Mouse (Mus musculus) intestine, postnatal 0 days (tissue): ENCODE measurements at regions not wholly inside any gene's neighbourhood (a gene's known extent, or its start where the extent isn't known, plus 50 kb on each side); places are given as distances from the start of the nearest gene placed in this dataset.

Experiments used
- ATAC-seq: fragments of 200-750 bp; cut with Nextera tagmentation; 2 replicates; pipeline ENCODE4 v1.8.0; 2017; ENCODE audit warnings: mild to moderate bottlenecking, moderate TSS enrichment, moderate library complexity
- H3K27ac ChIP-seq: fragments of 300-500 bp; sonication (generic); 2 replicates; pipeline ENCODE4 v1.5.1; 2014; ENCODE audit warnings: mild to moderate bottlenecking, low read depth, low read length, moderate library complexity
- H3K27me3 ChIP-seq: fragments of 300-500 bp; sonication (generic); replicated peaks from 2 replicates; pipeline ENCODE4 v1.6.1; 2014; ENCODE audit warnings: low read length, mixed read lengths; ENCODE audit not compliant: control insufficient read depth, insufficient read depth
- H3K36me3 ChIP-seq: fragments of 300-500 bp; sonication (generic); 2 replicates; pipeline ENCODE4 v1.6.1; 2014; ENCODE audit warnings: mild to moderate bottlenecking, moderate library complexity; ENCODE audit not compliant: control insufficient read depth, insufficient read depth
- H3K4me1 ChIP-seq: fragments of 300-500 bp; sonication (generic); replicated peaks from 2 replicates; pipeline ENCODE4 v1.6.1; 2014; ENCODE audit warnings: antibody characterized with exemption, low read length, mixed read lengths; ENCODE audit not compliant: control insufficient read depth, insufficient read depth
- H3K4me2 ChIP-seq: fragments of 300-500 bp; sonication (generic); replicated peaks from 2 replicates; pipeline ENCODE4 v1.6.1; 2014; ENCODE audit warnings: low read depth, mild to moderate bottlenecking, moderate library complexity
- H3K4me3 ChIP-seq: fragments of 300-500 bp; sonication (generic); 2 replicates; pipeline ENCODE4 v1.5.1; 2014; ENCODE audit warnings: low read depth, low read length
- H3K9ac ChIP-seq: fragments of 300-500 bp; sonication (generic); 2 replicates; pipeline ENCODE4 v1.6.1; 2014; ENCODE audit warnings: mild to moderate bottlenecking, low read depth, low read length
- H3K9me3 ChIP-seq: fragments of 300-500 bp; sonication (generic); 2 replicates; pipeline ENCODE4 v1.6.1; 2016; ENCODE audit warnings: mixed run types; ENCODE audit not compliant: control insufficient read depth
- CTCF ChIP-seq: sonication (generic); IDR thresholded peaks from 2 replicates; pipeline ENCODE4 v1.5.1; 2016; ENCODE audit warnings: low read depth, mild to moderate bottlenecking, control low read depth, antibody characterized with exemption, moderate library complexity
- WGBS: fragments of 180-500 bp; shearing (Covaris S2); extraction: QIAGEN DNeasy Blood & Tissue Kit; methylation state at CpG from one replicate; pipeline ENCODE4 v1.1.7; 2014; 5-methylcytosine and 5-hydroxymethylcytosine counted together

- TF ChIP-seq CTCF, result no peak
Observed at GRCm38 (mm10) chr7:40275078-40275477, 623.0 kb upstream of the Vstm2b start.

GRCm38 (mm10) chr7:40275658-40276057 lies 622.5 kb upstream of the Vstm2b start:
- Histone ChIP-seq H3K27me3 (no peaks in the 10 kb centered on the region), H3K27ac (no peak overlapping the region), H3K4me1 (no peaks in the 10 kb centered on the region), H3K36me3 (no peaks in the 10 kb centered on the region), H3K4me3 (no peak overlapping the region), H3K9me3 (no peaks in the 10 kb centered on the region), H3K4me2 (no peak overlapping the region), H3K9ac (no peak overlapping the region)
- WGBS, result 46% methylated on average over 4 of the region's 4 CpGs
- TF ChIP-seq CTCF, result no peak
- ATAC-seq, result no peak

More at GRCm38 (mm10) chr7:40275078-40275477, 623.0 kb upstream of the Vstm2b start:
- Histone ChIP-seq H3K27me3 (no peaks in the 10 kb centered on the region), H3K4me3 (no peak overlapping the region), H3K4me2 (no peak overlapping the region), H3K9ac (no peak overlapping the region), H3K27ac (no peak overlapping the region), H3K9me3 (no peaks in the 10 kb centered on the region), H3K4me1 (no peaks in the 10 kb centered on the region), H3K36me3 (no peaks in the 10 kb centered on the region)
- 83% methylated on average over 9 of the region's 9 CpGs for WGBS
- no peak for ATAC-seq

DNA sequence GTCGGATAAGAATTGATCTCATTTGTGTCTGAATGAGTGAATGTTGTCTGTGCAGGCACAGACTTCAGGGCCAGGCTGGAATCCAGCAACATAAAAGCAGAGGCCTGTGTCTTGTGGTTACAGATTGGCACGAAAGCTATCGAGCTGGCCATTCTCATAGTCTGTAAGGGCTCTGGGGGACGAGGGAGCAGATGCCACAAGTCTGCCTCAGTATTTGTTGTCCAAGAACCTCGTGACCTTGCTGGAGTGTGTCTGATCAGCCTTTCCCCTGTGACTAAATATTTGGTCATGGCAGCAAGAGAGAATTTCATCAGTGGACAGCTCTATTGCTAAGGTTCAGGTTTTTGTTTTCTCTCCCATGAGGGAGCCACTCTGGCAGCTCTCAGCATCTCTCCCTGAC lies 622.0 kb upstream of the Vstm2b start:
- TF ChIP-seq CTCF, result no peak
- no peak overlapping the region for H3K4me3 ChIP-seq
- H3K27ac ChIP-seq, result no peak overlapping the region
- no peak overlapping the region for H3K4me2 ChIP-seq
- 47% methylated on average over 5 of the region's 5 CpGs for WGBS
- no peaks in the 10 kb centered on the region for H3K4me1 ChIP-seq
- H3K9me3 ChIP-seq, result no peaks in the 10 kb centered on the region
- no peaks in the 10 kb centered on the region for H3K36me3 ChIP-seq
- ATAC-seq, result no peak
- H3K9ac ChIP-seq, result no peak overlapping the region
- no peaks in the 10 kb centered on the region for H3K27me3 ChIP-seq

GRCm38 (mm10) chr7:40290166-40290565 lies 608.0 kb upstream of the Vstm2b start:
- H3K4me2 ChIP-seq, result no peak overlapping the region
- H3K9me3 ChIP-seq, result no peaks in the 10 kb centered on the region
- no peaks in the 10 kb centered on the region for H3K4me1 ChIP-seq
- TF ChIP-seq CTCF, result no peak
- H3K27ac ChIP-seq, result no peak overlapping the region
- 82% methylated on average over 3 of the region's 3 CpGs for WGBS
- H3K4me3 ChIP-seq, result no peak overlapping the region
- no peak overlapping the region for H3K9ac ChIP-seq
- no peaks in the 10 kb centered on the region for H3K27me3 ChIP-seq
- no peak for ATAC-seq
- no peaks in the 10 kb centered on the region for H3K36me3 ChIP-seq

- TF ChIP-seq CTCF, result peak; percentile 41
- Histone ChIP-seq H3K4me3 (no peak overlapping the region), H3K9ac (no peak overlapping the region), H3K4me2 (no peak overlapping the region), H3K9me3 (no peaks in the 10 kb centered on the region), H3K36me3 (no peaks in the 10 kb centered on the region), H3K27ac (no peak overlapping the region), H3K27me3 (no peaks in the 10 kb centered on the region), H3K4me1 (no peaks in the 10 kb centered on the region)
- ATAC-seq, result no peak
- 26% methylated on average over 2 of the region's 2 CpGs for WGBS
Observed at GRCm38 (mm10) chr7:40310558-40310957, 587.6 kb upstream of the Vstm2b start.

DNA sequence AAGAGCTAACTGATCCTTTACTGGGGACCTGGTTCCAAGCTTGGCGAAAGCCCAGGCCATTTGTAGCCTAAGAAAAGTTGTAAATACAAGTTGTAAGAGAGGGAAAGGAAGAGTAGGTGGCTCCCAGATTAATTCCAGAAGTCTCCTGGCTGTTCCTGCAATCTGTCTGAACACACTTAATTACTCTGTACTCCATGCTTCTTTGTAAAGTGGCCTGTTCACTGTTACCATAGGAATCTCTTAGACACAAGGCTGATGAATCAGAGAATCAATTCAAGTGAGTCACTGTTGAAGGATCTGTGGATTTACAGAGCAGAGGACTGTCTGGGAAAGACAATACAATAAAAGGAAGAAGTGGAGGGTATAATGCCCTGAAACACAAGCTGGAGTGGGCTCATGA lies 577.0 kb upstream of the Vstm2b start:
- Histone ChIP-seq H3K27ac (no peak overlapping the region), H3K9ac (no peak overlapping the region), H3K4me1 (no peaks in the 10 kb centered on the region), H3K4me2 (no peak overlapping the region), H3K9me3 (no peaks in the 10 kb centered on the region), H3K27me3 (no peaks in the 10 kb centered on the region), H3K36me3 (no peaks in the 10 kb centered on the region), H3K4me3 (no peak overlapping the region)
- no peak for TF ChIP-seq CTCF
- no peak for ATAC-seq
- 74% methylated on average over 1 of the region's 1 CpGs for WGBS

DNA sequence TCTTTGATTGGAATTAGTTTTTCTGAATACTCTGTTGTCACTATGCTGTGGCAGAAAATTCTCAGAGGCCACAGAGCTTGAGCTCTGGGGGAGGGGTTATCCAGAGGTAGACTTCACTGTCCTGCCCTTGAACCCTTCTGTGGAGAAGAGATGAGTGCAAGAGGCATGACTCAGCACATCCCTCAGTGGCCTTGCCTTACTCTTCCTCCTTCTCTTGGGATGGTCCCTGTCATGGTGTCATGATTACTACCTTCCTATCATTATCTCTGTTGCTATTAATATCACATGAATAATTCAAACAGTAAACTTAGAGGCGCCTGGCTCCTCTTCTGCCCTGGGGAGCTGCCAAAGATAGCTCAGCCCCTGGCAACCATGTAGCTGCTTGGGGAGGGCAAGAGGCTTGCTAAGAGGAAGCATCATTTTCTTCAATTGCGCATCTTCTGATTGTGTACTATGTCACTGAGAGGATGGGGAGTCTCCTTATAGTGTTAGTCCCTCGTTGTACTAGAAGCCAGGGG lies 572.9 kb upstream of the Vstm2b start:
- Histone ChIP-seq H3K27me3 (no peaks in the 10 kb centered on the region), H3K4me3 (no peak overlapping the region), H3K27ac (no peak overlapping the region), H3K9ac (no peak overlapping the region), H3K4me2 (no peak overlapping the region), H3K36me3 (no peaks in the 10 kb centered on the region), H3K4me1 (no peaks in the 10 kb centered on the region), H3K9me3 (no peaks in the 10 kb centered on the region)
- no peak for ATAC-seq
- TF ChIP-seq CTCF, result no peak
- WGBS, result 70% methylated on average over 3 of the region's 3 CpGs
